In the genomic region with DNA sequence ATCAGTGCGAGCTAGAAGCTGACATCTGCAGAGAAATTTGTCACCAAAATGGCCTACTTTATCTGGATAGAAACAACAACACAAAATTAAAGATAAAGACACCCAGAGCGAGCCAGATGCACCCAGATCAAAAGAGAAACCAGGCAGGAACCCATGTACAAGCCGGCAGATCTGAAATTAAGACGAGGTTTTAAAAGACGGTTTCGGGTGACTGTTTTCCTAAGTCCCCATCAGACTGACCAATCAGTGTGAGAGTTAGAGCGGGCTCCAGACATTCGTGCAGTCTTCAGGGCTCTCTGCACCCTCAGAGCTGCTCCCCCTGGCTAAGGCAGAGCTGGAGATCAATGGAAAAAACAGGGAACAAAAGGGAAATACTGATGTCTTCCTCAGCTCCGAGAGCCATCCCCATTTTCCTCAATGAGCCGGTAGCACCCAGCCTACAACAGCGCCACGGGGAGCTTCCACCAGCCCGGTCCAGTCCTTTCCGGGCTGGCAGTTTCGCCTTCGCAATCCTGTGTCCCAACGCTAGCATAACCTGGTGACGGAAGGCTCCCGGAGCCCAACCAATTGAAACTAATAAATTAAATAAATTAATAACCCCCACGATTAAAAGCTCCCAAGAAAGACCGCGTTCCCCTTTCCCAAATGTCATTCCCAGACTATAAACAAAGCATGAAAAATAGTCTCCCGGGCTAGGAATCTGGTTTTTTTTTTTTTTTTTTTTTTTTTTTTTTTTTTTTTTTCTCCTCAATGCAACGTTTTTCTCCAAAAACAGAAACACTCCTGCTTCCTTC, we compare ENCODE assay signal across 1 mouse cellular context.
TF ChIP-seq lines count a peak whose summit lies in the region.

No protein-coding gene starts in this region.

TF ChIP-seq in CH12.LX, 34 proteins besides CTCF, POLR2A, EP300 and RAD21:
- TF ChIP-seq MAFK (IDR thresholded peaks at IDR 0.05; ENCODE audit: insufficient replicate concordance, low read length) (no peak), POLR2AphosphoS2 (IDR thresholded peaks at IDR 0.05; ENCODE audit: low read depth, low read length) (no peak), TBP (conservative IDR thresholded peaks at IDR 0.05; ENCODE audit: low read depth, low read length) (0 out of 2 replicates have a peak, but pooled peaks have one; percentile 14), RCOR1 (conservative IDR thresholded peaks at IDR 0.05; ENCODE audit: low read depth, low read length) (0 out of 2 replicates have a peak, but pooled peaks have one; percentile 44), KAT2A (IDR thresholded peaks at IDR 0.05; ENCODE audit: insufficient replicate concordance, low read length) (0 out of 2 replicates have a peak, but pooled peaks have one; percentile 28), CHD2 (IDR thresholded peaks at IDR 0.05; ENCODE audit: low read length) (peak; percentile 27; the same call in 1 of the 2 replicates), MAZ (IDR thresholded peaks at IDR 0.05; ENCODE audit: low read depth, low read length) (peak; percentile 49; the same call in 1 of the 2 replicates), ELF1 (IDR thresholded peaks at IDR 0.05; ENCODE audit: low read depth, low read length) (peak; percentile 37; the same call in 1 of the 2 replicates), ZNF384 (IDR thresholded peaks at IDR 0.05; ENCODE audit: low read depth, low read length) (peak; percentile 90), MAX (IDR thresholded peaks at IDR 0.05; ENCODE audit: low read length) (peak; percentile 39; the same call in 1 of the 2 replicates), MXI1 (IDR thresholded peaks at IDR 0.05; ENCODE audit: low read depth, low read length) (no peak), E2F4 (IDR thresholded peaks at IDR 0.05; ENCODE audit: insufficient replicate concordance, low read depth, low read length) (no peak), USF1 (IDR thresholded peaks at IDR 0.05; ENCODE audit: low read depth, low read length) (no peak), UBTF (IDR thresholded peaks at IDR 0.05; ENCODE audit: low read depth, low read length) (no peak), JUN (IDR thresholded peaks at IDR 0.05; ENCODE audit: insufficient read depth, low read depth, low read length) (no peak), IRF4 (IDR thresholded peaks at IDR 0.05; ENCODE audit: low read depth, low read length) (0 out of 2 replicates have a peak, but pooled peaks have one; percentile 9), MEF2A (IDR thresholded peaks at IDR 0.05; ENCODE audit: borderline replicate concordance, low read depth, low read length) (peak; percentile 42; the same call in 1 of the 2 replicates), NELFE (IDR thresholded peaks at IDR 0.05; ENCODE audit: low read depth, low read length) (0 out of 2 replicates have a peak, but pooled peaks have one; percentile 27), SMC3 (IDR thresholded peaks at IDR 0.05; ENCODE audit: low read depth, low read length) (peak; percentile 25), SIN3A (IDR thresholded peaks at IDR 0.05; ENCODE audit: low read length) (peak; percentile 40), ZMIZ1 (IDR thresholded peaks at IDR 0.05; ENCODE audit: low read depth, low read length) (no peak), MYC (IDR thresholded peaks at IDR 0.05; ENCODE audit: low read depth, low read length) (0 out of 2 replicates have a peak, but pooled peaks have one; percentile 41)
